Mouse (Mus musculus) left cerebral cortex, adult 9 months (tissue): Measurements from ENCODE around the gene Tent5a.
A peak's percentile ranks its signal among the peaks of the same experiment; 100 is the strongest.

Experiments used
- DNase-seq, 2 experiments: peaks; one replicate each; pipeline ENCODE4 v3.0.0; 2022; ENCODE audit warnings: low spot score in 2 of 2

The Tent5a gene

DNA sequence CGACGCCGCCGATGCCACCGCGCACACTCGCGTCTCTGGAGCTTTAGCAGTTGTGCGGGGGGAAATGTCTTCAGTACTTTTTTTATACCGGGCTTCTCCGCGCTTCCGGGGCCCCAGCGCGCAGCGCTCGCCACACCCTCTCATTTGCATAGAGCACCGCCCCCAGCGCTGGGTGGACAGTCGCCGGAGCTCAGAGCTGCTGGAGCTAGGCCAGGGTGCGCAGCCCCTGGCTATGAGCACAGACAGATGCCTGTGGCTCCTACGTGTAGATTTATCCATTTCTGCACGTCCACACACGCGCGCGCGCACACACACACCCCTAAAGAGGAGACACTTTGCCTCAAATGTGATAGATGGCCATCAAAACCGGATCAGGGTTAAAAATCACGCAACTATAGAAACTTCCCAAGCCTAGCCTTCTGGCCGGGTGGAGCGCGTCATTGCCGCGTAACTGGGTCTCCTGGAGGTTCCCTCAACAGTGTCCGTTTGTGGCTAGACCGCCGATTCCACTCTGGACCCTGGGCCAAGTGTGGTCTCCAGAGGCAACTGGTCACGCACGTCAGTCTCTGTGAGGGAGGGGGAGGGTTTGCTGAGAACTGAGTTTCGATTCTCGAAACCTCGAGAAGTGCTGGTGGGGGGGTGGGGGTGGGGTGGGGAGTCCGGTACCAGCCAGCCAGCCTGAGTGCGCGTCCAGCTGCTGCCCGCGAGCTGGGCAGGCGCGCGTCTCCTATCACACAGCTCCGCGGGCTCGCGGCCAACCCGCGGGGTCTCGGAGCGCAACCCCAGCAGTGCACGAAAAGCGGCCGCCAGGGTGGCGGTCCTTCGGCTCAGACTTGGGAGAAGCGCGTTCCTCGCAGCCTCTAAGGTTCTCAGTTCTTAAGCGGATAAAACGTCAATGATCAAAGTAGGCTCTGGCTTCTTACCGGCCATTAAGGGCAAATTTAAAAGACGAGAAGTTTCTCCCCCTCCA, at the start of gene Tent5a:
Gene Tent5a, minus strand, starts transcription at position 107 of the 970 bp plus-strand sequence.
- DNase-seq, result peak in 1 of 2 experiments; percentile 55

DNA sequence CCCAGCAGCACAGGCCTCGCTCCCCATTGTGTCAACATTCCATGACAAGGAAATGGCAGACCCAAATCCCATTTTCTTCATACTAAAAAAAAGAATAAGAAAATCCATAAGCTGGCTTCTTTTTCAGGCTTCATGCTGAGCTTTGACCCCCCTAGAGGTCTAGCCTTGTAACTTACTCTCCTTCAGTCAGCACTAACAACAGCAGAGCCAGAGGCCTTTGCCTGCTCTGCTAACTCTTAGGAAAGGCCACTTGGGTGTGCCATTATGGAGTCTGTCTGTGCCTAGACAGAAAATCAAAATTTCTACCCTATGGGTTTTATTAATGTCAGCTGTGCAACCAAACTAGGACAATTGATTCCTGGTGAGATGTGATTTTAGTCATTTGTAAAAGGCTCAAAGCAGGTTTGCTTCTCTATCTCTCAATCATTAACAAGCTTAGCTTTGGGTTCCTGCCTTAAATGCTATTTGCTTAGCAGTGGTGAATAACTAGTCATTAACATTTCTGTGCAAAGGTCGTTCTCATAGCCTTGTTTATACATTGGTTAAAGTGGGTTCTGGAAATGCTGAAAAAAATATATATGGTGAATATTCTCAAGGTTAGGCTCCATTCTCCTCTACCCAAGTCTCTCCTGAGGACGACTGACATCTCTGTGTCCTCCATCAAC, 49.6 kb upstream of the Tent5a start:
- DNase-seq, result no peak

- DNase-seq, result no peak
These were observed 48.0 kb upstream of the Tent5a start for GRCm38 (mm10) chr9:85375152-85375551.

GRCm38 (mm10) chr9:85372034-85372433, 44.9 kb upstream of the Tent5a start:
- no peak for DNase-seq

GRCm38 (mm10) chr9:85369512-85369911, 42.4 kb upstream of the Tent5a start:
- no peak for DNase-seq

GRCm38 (mm10) chr9:85357154-85357860, 30.2 kb upstream of the Tent5a start:
- no peak for DNase-seq

DNA sequence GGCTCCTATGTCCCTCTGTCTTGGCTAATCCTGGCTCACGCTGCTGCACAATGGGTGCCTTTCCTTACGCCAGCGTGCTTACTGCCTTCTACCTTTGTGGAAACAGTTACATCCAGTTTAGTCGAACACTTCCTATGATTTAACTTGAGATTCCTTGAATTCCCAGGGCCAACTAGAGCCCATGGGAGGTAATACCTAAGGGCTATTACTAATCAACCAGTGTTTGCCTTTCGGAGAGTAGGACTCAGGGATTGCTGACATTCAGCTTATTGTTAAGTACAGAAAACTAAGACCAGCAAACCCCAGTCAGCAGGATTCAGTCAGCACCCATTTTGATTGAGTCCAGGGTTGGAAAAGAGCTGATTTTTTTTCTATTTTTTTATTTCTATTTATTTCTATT, 28.4 kb upstream of the Tent5a start:
- no peak for DNase-seq

DNA sequence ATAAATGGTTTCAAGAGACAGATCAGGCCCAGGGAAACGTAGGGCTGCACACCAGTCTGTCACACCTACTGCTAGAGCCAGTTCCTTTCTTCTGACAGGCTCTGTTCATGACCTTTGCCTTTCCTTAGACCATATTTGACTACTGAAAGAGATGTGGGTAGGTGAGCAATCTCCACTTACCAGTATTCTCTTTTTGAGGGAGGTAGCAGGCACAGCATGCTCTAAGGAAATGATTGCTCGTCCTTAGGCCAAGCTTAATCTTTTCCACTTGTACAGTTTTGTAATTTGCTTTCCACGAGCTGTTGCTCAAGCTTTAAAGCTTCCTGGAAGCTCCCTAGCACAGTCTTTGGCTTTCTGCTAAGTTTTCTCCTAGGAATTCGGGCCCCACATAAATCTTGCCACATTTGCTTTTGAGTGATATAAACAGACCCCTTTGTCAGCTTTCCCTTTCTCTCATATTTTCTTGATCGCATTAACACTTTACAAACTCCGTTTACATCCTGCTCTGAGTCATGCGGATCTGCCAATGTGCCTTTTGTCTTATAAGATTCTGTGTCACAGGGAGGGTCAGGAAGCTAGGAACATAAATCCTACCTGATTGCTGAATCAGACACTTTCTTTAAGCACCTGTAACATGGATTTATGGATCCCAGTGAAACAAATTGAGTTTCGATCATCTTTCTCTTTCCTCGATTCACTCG, 20.8 kb upstream of the Tent5a start:
- no peak for DNase-seq

- no peak for DNase-seq
These were observed 16.0 kb upstream of the Tent5a start for GRCm38 (mm10) chr9:85342892-85343785.

GRCm38 (mm10) chr9:85340303-85340702, 13.2 kb upstream of the Tent5a start:
- DNase-seq, result no peak

DNA sequence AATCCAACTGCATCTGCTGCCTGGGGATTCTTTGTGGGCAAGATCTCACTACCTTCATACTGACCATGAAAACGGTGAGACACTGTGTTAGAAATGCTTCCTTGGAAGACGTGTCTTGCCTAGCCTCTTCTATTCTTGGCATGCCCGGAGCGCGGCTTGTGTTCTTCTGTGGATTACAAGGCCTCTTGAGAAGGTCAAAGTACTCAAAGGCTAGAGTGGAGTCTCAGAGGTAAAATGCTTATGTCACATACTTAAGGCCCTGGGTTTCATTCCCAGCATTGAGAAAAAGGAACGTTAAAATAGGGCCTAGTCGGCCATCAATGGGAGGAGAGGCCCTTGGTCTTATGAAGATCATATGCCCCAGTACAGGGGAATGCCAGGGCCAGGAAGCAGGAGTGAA, 8.9 kb upstream of the Tent5a start:
- DNase-seq, result no peak

DNA sequence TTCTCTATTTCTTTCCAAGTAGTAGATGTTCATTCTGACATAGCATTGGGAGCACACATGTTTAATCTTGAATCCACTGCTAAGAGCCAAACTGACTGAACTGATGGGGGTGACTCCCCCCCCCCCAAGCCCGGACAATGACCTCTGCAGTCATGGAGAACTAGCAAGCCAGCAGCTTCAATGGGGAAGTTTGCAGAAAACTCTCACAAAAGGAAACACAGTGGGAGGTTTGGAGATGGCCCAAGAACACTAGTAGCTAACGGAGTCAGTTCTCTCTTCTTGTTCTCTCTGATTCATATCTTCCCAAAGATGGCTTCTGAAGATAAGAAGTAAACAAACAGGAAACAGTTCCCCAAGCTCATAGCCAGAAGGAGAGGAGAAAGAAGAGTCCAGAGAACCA, 4.4 kb upstream of the Tent5a start:
- DNase-seq, result no peak

- DNase-seq, result peak; percentile 46 to 86
These were observed 1.1 kb upstream of the Tent5a start for GRCm38 (mm10) chr9:85328259-85328658.

GRCm38 (mm10) chr9:85326292-85327241, 581 bp downstream of the Tent5a start:
- no peak for DNase-seq

- no peak for DNase-seq
These were observed 1.8 kb downstream of the Tent5a start for GRCm38 (mm10) chr9:85325201-85325868.

DNA sequence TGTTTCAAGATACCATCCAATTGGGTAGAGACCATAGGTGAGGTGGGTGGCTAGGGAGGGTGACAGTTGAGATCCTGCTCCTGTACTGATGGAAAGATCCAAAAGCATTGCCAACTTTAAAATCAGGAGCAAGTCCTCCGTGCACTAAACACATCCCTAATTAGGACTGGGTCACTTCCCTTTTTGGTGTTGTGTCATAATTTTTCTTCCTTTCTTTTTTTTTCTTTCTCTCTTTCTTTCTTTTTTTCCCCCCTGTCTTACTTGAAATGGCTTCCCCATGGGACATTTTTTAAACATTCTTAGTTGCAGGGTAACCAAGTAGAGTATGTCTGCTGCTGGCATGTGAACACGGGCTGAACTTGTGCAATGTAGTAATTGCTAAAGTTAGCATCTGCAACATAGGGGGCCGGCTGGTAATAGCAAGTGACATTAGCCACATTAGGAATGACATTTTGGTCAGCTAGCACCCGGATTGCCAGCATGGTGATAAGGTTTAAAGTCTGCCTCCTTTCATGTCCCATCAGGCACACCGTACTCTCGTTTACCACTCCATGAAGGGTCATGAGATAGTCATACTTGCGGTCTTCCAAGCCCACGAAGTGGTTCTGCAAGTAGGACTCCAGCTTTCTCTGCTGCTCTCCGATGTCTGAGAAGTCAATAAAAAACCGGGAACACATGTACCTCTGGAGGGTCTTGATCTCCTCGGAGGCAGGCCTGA, 2.8 kb downstream of the Tent5a start:
- no peak for DNase-seq

DNA sequence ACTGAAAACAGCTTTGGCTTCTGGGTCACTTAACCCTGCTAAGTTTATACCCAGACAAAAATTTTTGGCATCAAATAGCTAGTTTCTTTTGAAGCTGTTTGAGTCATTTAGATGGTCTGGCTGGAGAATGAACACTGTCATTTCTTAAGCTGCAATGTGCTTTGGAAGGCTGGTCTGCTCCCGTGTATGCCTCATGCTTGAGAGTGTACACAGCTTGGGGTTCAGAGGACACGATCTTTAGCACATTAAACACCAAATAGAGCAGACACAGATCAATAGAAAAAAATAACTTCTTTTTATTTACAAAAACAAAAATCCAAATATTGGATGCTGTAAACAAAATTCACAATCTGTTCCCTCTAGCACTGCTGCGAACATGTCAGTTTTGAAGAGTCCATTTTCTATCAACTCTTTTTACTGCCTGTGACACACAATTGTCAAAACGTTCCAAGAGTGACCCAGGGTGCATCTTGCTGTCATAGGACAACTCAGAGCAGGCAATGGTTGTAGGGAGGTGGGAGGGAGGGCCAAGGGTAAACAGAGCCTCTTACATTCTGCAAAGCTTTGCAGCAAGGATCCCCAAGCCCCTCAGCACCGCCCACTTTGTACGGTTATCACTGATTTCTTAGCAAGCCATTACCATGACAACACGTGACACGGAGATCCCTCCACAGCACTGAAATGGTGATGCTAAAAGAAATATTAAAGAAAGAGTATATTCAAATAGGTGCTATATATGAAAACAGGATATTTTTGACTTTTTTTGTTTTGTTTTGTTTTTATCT, 6.8 kb downstream of the Tent5a start:
- DNase-seq, result no peak
